Mouse (Mus musculus) heart, embryonic 13.5 days (tissue): ENCODE measurements around the gene Top3b. TPM values are rescaled to one million over a fixed set of nuclear protein-coding genes. Genes with fewer than 3 reads are reported as not detected.

Experiments used
- ATAC-seq: fragments of 200-750 bp; cut with Nextera tagmentation; 2 replicates; pipeline ENCODE4 v1.8.0; 2017; ENCODE audit warnings: moderate TSS enrichment; ENCODE audit not compliant: insufficient number of reproducible peaks, low FRiP score, low TSS enrichment; ENCODE audit errors: extremely low read depth
- H3K27ac ChIP-seq: fragments of 300-500 bp; sonication (generic); replicated peaks from 2 replicates; pipeline ENCODE4 v1.5.1; 2015; ENCODE audit warnings: moderate library complexity, mild to moderate bottlenecking, inconsistent platforms
- H3K27me3 ChIP-seq: fragments of 300-500 bp; sonication (generic); replicated peaks from 2 replicates; pipeline ENCODE4 v1.6.1; 2015; ENCODE audit warnings: mild to moderate bottlenecking, inconsistent platforms
- H3K36me3 ChIP-seq: fragments of 300-500 bp; sonication (generic); 2 replicates; pipeline ENCODE4 v1.6.1; 2015; ENCODE audit warnings: mild to moderate bottlenecking, inconsistent platforms
- H3K4me1 ChIP-seq: fragments of 300-500 bp; sonication (generic); 2 replicates; pipeline ENCODE4 v1.6.1; 2015; ENCODE audit warnings: inconsistent platforms
- H3K4me2 ChIP-seq: fragments of 300-500 bp; sonication (generic); 2 replicates; pipeline ENCODE4 v1.6.1; 2015; ENCODE audit warnings: inconsistent platforms, mild to moderate bottlenecking, moderate library complexity
- H3K4me3 ChIP-seq: fragments of 300-500 bp; sonication (generic); 2 replicates; pipeline ENCODE4 v1.5.1; 2015; ENCODE audit warnings: moderate library complexity, mild to moderate bottlenecking, inconsistent platforms
- H3K9ac ChIP-seq: fragments of 300-500 bp; sonication (generic); 2 replicates; pipeline ENCODE4 v1.6.1; 2015; ENCODE audit warnings: inconsistent platforms, mild to moderate bottlenecking, moderate library complexity
- H3K9me3 ChIP-seq: fragments of 300-500 bp; sonication (generic); 2 replicates; pipeline ENCODE4 v1.6.1; 2016; ENCODE audit warnings: inconsistent platforms
- WGBS: fragments of 180-500 bp; shearing (Covaris S2); methylation state at CpG from one replicate; pipeline ENCODE4 v1.1.7; 2015; ENCODE audit warnings: mixed read lengths; 5-methylcytosine and 5-hydroxymethylcytosine counted together
- polyA plus RNA-seq: library from polyadenylated mRNA; unstranded; fragments of >200 nt; fragmentation: Nextera tagmentation; extraction: Ambion mirVana; gene quantifications from 2 replicates; pipeline ENCODE4 v1.2.1, GENCODE M21; 2015

The Top3b gene
- polyA plus RNA-seq, 1 experiment from 2014 or later, result 44.7 TPM

DNA sequence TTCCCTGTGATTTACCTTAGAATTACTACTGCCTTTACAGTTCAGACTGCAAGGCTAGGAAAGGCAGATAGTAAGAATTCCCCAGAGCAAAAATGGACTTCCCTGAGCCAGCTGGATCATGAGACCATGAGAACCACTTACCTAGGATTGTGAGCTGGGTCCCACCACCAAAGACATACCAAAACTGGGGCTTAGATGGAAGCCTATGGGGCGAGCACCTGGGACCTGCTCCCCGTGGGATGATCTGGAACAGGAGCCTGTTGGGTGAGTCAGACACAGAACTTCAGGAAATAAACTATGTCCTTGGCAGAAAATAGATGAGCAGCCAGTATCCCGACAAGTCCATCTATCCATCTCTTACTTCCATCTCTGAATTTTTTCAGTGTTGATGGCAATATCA is 8.2 kb upstream of the Top3b start:
- Histone ChIP-seq H3K36me3 (no peaks in the 10 kb centered on the region), H3K9me3 (no peaks in the 10 kb centered on the region), H3K9ac (no peak overlapping the region), H3K27ac (no peak overlapping the region), H3K4me3 (no peak overlapping the region), H3K4me2 (no peak overlapping the region), H3K27me3 (no peaks in the 10 kb centered on the region), H3K4me1 (0 out of 2 replicates have a peak, but pooled peaks cover 8% of the 10 kb centered on the region)
- WGBS, result 68% methylated on average over 3 of the region's 3 CpGs
- no peak for ATAC-seq

DNA sequence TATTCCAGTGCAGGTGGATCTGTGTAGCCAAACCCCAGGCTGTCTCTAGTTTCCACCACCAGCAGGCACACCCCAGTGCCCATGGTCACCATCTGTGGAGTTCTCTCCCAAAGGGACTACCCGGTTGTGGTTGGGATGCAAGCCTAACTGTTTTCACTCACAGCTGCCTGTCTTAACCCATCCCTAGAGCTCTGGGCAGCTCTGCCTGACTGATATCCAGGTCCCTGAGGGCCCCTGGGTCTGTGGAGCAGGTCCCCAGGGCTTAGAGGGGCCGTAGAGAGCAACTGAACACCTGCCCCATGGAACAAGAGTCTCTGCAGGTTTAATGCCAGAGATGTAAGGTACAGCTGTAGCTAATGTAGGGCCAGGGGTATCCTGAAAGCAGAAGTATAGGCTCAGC is 6.6 kb upstream of the Top3b start, which contains the start of gene Igll1:
Gene Igll1 (minus strand): TSS at position 8 of the 400 bp plus-strand sequence.
- no peak within 1 kb of the TSS for H3K4me2 ChIP-seq
- no peak within 1 kb of the TSS for H3K27ac ChIP-seq
- H3K36me3 ChIP-seq, result no peaks in the 10 kb centered on the region
- ATAC-seq, result no peak
- H3K27me3 ChIP-seq, result no peaks in the 10 kb centered on the region
- 0 out of 2 replicates have a peak, but pooled peaks cover 8% of the 10 kb centered on the region for H3K4me1 ChIP-seq
- WGBS, result 68% methylated on average over 2 of the region's 2 CpGs
- H3K9ac ChIP-seq, result no peak within 1 kb of the TSS
- H3K4me3 ChIP-seq, result no peak within 1 kb of the TSS
- H3K9me3 ChIP-seq, result no peaks in the 10 kb centered on the region

DNA sequence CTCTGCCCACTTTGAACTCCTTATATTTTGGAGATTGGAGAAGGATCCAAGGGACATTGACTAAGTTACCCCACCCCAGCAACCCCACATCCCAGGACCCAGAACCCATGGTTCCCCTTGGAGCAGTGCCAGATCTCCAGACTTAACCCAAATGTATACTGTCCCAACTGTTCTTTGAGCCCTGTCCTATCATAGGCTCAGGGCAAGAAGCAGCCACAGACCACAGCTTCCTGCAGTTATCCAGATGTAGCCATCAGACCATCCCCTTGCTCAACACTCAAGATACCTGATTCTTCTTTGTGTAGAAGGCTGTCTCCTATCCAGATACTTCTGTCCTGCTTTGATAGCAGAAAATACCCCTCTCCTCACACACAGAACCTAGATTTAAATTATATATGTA is 5.3 kb upstream of the Top3b start:
- Histone ChIP-seq H3K27me3 (no peaks in the 10 kb centered on the region), H3K4me1 (0 out of 2 replicates have a peak, but pooled peaks cover 8% of the 10 kb centered on the region), H3K9ac (no peak overlapping the region), H3K27ac (no peak overlapping the region), H3K4me2 (no peak overlapping the region), H3K4me3 (no peak overlapping the region), H3K9me3 (no peaks in the 10 kb centered on the region), H3K36me3 (no peaks in the 10 kb centered on the region)
- no peak for ATAC-seq

DNA sequence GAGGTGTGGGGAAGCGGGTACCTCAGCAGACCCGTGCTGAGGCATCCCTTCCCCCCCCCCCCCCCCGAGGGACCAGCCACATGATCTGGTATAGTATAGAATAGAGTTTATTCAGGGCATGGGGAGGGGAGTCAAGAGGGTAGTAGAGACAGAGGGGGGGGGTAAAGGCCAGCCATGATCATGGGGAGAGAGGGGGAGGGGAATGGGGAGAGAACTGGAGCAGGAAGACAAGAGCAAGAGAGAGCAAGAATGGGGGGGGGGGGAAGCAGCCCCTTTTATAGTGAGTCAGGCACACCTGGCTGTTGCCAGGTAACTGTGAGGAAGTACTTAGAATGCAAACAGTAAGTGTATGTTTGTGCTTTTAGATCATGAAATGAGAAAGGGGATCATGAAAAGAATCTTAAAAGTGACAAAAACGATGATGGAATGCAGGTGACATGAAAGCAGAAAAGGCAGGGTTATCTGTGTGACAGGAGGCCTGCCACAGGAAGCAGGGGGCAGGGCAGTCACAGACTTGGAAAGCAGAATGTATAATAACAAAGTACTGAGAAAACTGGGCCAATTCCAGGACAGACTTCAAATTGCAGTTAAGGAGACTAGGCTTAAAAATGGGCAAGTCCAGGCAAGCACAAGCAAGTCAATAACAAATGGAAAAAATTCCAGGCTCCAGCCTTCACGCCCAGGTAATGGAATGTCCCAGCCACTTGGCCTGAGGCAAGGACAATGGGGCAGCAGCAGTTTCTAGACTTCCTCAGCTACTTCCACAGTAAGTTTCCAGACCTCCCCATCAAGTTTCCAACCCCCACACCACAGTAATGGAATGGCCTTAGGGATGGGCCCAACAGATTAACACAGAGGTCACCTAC is 4.6 kb upstream of the Top3b start:
- no peaks in the 10 kb centered on the region for H3K27me3 ChIP-seq
- no peaks in the 10 kb centered on the region for H3K36me3 ChIP-seq
- no peak overlapping the region for H3K4me3 ChIP-seq
- ATAC-seq, result no peak
- no peak overlapping the region for H3K9ac ChIP-seq
- H3K27ac ChIP-seq, result peak overlapping the region; percentile 6; the same call in 1 of the 2 replicates
- no peaks in the 10 kb centered on the region for H3K9me3 ChIP-seq
- 39% methylated on average over 4 of the region's 5 CpGs for WGBS
- H3K4me2 ChIP-seq, result no peak overlapping the region
- 0 out of 2 replicates have a peak, but pooled peaks cover 8% of the 10 kb centered on the region for H3K4me1 ChIP-seq

DNA sequence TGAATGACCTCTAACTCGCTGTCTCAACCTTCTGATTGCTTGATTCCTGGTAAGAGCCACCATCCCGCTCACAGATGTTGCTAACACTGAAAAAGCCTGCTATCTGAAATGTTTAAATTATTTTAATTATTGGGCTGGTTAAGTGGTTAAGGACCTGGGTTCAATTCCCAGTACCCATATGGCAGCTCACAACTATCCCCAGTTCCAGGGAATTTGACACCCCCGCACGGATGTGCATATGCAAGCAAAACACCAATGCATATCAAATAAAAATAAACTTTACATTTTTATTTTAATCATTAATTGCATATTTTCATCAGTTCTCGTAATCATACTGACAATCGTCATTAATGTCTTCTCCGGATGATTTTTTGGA is 307 bp upstream of the Top3b start:
- no peak for ATAC-seq
- Histone ChIP-seq H3K9ac (peak overlapping the region; percentile 94), H3K36me3 (peaks cover 4% of the 10 kb centered on the region), H3K27ac (peak overlapping the region; percentile 97), H3K27me3 (no peaks in the 10 kb centered on the region), H3K9me3 (no peaks in the 10 kb centered on the region), H3K4me2 (peak overlapping the region; percentile 80), H3K4me1 (peaks cover 23% of the 10 kb centered on the region), H3K4me3 (peak overlapping the region; percentile 74)
- 35% methylated on average over 7 of the region's 7 CpGs for WGBS

DNA sequence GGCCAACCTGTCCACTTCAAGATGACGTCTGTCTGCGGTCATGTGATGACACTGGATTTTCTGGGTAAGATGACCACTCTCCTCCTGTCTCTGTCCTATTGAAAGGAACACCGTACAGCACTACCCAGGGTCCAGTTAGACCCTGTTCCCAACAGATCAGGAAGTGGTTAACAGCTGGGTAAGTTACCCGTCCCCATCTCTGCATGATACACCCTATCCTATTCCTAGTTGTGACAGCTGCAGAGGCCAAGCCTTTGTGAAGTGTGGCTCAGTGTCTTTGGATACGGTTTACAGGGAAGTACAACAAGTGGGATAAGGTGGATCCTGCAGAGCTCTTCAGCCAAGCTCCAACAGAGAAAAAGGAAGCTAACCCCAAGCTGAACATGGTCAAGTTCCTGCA is 8.5 kb downstream of the Top3b start:
- no peak overlapping the region for H3K4me3 ChIP-seq
- peaks cover 88% of the 10 kb centered on the region for H3K36me3 ChIP-seq
- WGBS, result 83% methylated on average over 5 of the region's 5 CpGs
- H3K4me2 ChIP-seq, result no peak overlapping the region
- H3K9ac ChIP-seq, result no peak overlapping the region
- no peaks in the 10 kb centered on the region for H3K4me1 ChIP-seq
- ATAC-seq, result no peak
- H3K27me3 ChIP-seq, result no peaks in the 10 kb centered on the region
- no peak overlapping the region for H3K27ac ChIP-seq
- H3K9me3 ChIP-seq, result peaks cover 6% of the 10 kb centered on the region; the same call in 1 of the 2 replicates

DNA sequence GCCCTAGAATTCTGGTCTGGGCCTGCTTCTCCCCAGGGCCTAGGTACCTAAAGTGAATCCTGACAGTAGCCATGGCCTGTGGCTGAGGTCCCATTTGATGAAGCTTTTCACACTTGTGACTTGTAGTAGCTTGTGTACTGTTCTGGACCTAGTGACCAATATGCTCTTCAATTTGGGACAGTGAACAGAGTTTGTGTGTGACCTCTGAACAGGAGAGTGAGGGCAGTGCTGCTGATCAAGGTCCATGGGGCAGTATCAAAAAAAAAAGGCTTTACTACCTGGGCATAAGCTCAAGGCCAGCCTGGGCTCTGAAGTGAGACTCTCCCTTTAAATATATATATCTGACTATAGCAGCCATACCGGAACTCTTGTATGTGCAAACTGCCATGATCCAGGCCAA is 17.8 kb downstream of the Top3b start:
- H3K9ac ChIP-seq, result no peak overlapping the region
- H3K36me3 ChIP-seq, result peaks cover 100% of the 10 kb centered on the region
- no peak overlapping the region for H3K4me3 ChIP-seq
- WGBS, result 96% methylated on average over 1 of the region's 1 CpGs
- H3K9me3 ChIP-seq, result no peaks in the 10 kb centered on the region
- no peaks in the 10 kb centered on the region for H3K27me3 ChIP-seq
- no peak overlapping the region for H3K27ac ChIP-seq
- no peaks in the 10 kb centered on the region for H3K4me1 ChIP-seq
- no peak overlapping the region for H3K4me2 ChIP-seq
- ATAC-seq, result no peak

DNA sequence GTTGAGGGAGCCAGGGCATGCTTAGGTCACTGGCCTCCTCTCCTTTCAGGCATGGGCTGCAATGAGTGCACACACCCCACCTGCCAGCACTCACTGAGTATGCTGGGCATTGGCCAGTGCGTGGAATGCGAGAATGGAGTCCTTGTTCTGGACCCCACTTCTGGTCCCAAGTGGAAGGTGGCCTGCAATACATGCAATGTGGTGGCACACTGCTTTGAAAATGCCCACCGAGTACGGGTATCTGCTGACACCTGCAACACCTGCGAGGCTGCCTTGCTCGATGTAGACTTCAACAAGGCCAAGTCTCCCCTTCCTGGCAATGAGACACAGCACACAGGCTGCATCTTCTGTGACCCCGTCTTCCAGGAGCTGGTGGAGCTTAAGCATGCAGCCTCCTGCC is 21.8 kb downstream of the Top3b start:
- Histone ChIP-seq H3K4me2 (no peak overlapping the region), H3K4me1 (peaks cover 11% of the 10 kb centered on the region), H3K27ac (no peak overlapping the region), H3K27me3 (no peaks in the 10 kb centered on the region), H3K36me3 (peaks cover 75% of the 10 kb centered on the region), H3K9me3 (no peaks in the 10 kb centered on the region), H3K9ac (no peak overlapping the region), H3K4me3 (no peak overlapping the region)
- WGBS, result 86% methylated on average over 7 of the region's 7 CpGs
- ATAC-seq, result no peak

DNA sequence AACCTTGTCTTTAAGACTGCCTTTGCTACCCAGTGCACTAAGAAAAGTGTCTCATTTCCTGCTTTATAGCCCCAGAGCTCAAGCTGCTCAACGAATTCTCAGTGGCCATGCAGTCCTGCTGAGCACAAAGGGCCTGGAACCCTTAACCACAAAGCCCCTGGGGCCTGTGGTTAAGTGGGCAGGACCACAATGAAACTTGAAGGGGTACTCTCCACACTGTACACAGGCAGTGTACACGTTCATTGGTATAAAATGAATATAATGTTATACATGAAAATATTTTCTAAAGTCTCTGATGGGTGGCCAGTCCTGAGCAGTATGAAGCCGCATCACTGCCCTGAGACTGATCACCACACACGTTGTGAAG is 25.5 kb downstream of the Top3b start:
- peaks cover 16% of the 10 kb centered on the region for H3K4me1 ChIP-seq
- H3K36me3 ChIP-seq, result peaks cover 46% of the 10 kb centered on the region
- H3K9me3 ChIP-seq, result no peaks in the 10 kb centered on the region
- H3K4me3 ChIP-seq, result peak overlapping the region; percentile 74
- H3K9ac ChIP-seq, result peak overlapping the region; percentile 88; the same call in 1 of the 2 replicates
- H3K4me2 ChIP-seq, result peak overlapping the region; percentile 89
- H3K27me3 ChIP-seq, result no peaks in the 10 kb centered on the region
- ATAC-seq, result no peak
- 34% methylated on average over 4 of the region's 4 CpGs for WGBS
- H3K27ac ChIP-seq, result no peak overlapping the region; the same call in 1 of the 2 replicates

DNA sequence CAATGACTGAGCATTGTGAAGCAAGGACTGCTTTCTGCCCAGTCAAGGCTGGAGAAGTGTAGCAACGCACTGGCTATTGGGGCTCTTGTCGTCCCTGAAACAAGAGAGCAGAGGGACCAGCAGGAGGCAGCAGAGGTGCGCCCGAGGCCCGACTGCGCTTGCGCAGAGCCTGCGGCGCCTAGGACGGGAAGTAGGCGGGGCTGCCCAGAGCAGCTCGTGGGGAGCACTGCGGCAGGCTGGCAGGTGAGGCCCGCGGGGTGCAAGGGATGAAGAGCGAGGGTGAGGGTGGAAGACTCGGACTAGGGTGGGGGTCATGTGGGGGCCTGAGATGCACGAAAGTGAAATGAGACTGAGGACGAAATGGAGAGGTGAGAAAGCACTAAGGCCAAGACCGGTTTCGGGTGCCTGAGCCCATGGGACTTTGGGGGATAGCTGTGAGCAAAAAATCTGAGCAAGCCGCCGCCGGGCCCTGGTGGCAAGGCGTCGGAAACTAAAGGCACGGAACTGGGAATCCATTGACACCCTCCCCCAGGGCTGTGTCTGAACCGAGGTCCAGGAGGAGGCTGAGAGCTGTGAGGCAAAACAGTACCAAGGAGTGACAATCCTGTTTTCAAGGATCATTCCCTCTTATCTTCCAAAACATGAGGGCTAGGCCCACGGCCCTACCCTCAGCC is 26.0 kb downstream of the Top3b start, which contains the start of gene Ppm1f:
Gene Ppm1f (plus strand): TSS at position 88 of the 674 bp plus-strand sequence.
- H3K4me1 ChIP-seq, result peaks cover 16% of the 10 kb centered on the region
- ATAC-seq, result peak; percentile 71
- no peaks in the 10 kb centered on the region for H3K27me3 ChIP-seq
- under 1% methylated on average over 29 of the region's 29 CpGs for WGBS
- H3K4me2 ChIP-seq, result peak within 1 kb of the TSS; percentile 89
- peak within 1 kb of the TSS; percentile 73 for H3K27ac ChIP-seq
- H3K9me3 ChIP-seq, result no peaks in the 10 kb centered on the region
- peaks cover 40% of the 10 kb centered on the region for H3K36me3 ChIP-seq
- peak within 1 kb of the TSS; percentile 74 for H3K4me3 ChIP-seq
- peak within 1 kb of the TSS; percentile 88 for H3K9ac ChIP-seq

DNA sequence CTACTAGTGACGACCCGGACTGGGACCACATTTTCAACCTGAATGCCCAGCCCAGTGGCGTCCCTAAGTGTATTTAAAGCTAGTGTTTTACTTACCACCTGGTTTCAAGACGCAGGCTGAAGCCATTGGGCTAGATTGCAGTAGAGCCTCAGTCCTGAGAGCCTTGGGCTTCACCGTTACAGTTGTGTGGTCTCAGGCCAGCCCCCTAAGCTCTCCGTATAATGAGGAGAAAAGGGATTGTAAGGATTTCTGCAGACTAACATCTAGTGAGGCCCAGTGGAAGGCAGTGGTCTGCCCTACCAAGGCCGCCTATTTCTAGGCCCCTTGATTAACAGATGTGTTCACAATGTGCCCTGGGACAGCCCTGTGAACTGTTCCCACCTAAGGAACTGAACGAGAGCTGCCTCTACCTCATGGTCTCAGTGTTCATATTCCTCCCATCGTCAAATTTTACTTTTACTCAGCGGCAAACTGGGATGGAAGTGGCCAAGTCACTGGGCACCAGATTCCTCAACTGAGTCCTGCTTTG is 26.6 kb downstream of the Top3b start:
- ATAC-seq, result no peak

More for the DNA sequence above, 26.6 kb downstream of the Top3b start:
- Histone ChIP-seq H3K36me3 (peaks cover 34% of the 10 kb centered on the region), H3K27me3 (no peaks in the 10 kb centered on the region), H3K27ac (peak overlapping the region; percentile 73), H3K9me3 (no peaks in the 10 kb centered on the region), H3K4me2 (peak overlapping the region; percentile 89), H3K4me1 (peaks cover 16% of the 10 kb centered on the region), H3K9ac (peak overlapping the region; percentile 88), H3K4me3 (peak overlapping the region; percentile 74)
- WGBS, result 25% methylated on average over 10 of the region's 10 CpGs
